Mouse (Mus musculus) embryonic stem cell, embryonic (primary cell): ENCODE data around the gene Rnf13.
"Not testable (repeated sequence)": the region's sequence is repeated elsewhere in the genome, so short reads cannot be mapped to it uniquely, and the experiment has no call there.

Experiments
- CTCF ChIA-PET, 4 experiments: fragments of 300-600 bp in 2 of 4; fragments of 350-600 bp in 2 of 4; sonication (Branson Sonifier 250); formaldehyde crosslinking; loops; one replicate each; lab custom pipeline; 2022; ENCODE audit warnings: inconsistent platforms in 2 of 4; lab: Charles Lee
- POLR2A ChIA-PET, 4 experiments: fragments of 300-600 bp in 2 of 4; fragments of 350-600 bp in 2 of 4; sonication (Branson Sonifier 250); formaldehyde crosslinking; loops; one replicate each; lab custom pipeline; 2022; ENCODE audit warnings: antibody characterized with exemption in 4 of 4, inconsistent platforms in 1 of 4; lab: Charles Lee

The Rnf13 gene

DNA sequence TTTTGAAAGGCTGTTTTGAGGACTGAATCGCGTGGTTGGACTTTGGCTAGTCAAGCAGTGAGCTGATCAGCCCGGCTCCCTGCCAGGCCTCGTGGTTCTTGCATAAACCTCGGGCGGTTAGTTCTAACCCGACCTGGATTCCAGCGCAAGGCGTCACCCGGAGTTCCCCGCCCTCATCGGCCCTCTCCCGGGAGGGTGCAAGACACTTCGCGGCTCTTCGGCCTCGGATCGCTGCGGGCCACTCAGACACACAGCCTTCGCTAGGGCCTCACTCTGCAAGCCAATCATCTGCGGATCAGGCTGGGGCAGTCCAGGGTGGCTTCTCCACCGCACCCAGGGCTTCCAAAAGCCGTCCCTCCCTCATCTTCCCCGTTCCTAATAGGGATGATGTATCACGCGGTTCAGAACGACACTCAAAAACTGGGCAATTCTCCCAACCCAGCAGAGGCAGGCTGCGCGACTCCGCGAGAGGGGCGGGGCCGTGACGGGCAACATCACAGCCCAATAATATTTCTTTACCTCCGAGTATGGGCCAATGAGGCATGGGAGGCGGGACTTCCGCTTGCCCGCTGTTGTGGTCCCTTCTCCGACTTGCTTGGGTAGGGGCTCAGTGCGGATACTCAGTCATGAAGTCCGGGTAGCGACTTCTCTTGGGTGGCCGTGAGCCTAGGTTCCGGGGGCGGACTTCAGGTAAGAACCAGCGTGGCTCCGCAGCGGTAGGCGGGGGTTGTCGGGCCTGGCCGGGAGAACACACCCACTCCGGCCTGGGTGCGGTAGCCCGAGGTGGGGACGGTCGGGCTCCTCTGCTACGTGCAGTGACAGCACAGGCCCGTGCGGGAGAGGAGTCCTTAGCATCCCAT lies at the start of gene Rnf13:
Gene Rnf13 (plus strand): TSS at position 552 of the 860 bp plus-strand sequence.
- CTCF ChIA-PET = no interaction called here
- POLR2A ChIA-PET = interaction anchor here in 2 of 4 experiments (0.8 to 1.2 kb wide), 4 partner anchors 10 to 180 kb away, joined by 3 to 7 read pairs (median 3); no protein-coding TSS in a partner anchor

DNA sequence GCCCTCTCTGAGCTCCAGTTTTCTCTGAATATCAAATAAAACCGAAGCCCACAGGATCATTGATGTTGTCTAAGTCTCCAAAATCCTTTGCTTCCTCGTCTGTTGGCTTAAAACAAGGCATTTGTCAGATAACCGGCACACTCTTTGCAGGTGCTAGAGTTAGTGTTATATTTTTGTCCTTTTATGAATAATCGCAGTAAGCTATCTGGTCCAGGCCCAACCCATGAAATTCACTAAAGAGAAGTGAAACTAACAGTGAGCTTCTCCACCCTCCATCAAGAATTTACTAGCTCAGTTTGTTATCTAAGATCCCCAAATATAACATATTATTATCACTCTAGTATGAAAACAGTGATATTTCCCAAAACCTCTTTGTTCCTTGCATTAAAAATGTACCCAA lies 44.1 kb upstream of the Rnf13 start:
- ChIA-PET POLR2A (no interaction called here), CTCF (interaction anchor here in 2 of 4 experiments (1.1 to 1.2 kb wide), 2 partner anchors 25 kb away, joined by 3 to 4 read pairs; no protein-coding TSS in a partner anchor)

DNA sequence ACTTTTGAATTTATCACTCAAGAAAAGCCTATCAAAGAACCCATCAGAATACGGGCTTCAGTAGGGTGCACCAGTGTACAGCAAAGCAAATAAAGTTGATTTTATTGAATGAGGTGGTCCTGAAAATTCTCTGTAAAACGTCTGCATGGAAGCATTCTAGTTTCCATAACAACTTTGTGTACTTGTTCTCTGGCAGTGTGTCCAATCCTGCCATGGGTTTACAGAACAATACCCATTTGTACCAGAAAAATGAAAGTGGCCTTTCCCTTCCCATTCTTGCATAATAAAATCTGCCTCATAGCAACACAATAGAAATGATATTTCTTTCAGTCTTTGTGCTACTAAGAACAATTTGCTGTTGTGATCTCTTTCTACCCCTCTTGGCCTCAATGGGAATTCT lies 43.1 kb upstream of the Rnf13 start, which contains the start of gene Ankub1:
Gene Ankub1 (minus strand): TSS at position 81 of the 400 bp plus-strand sequence.
- POLR2A ChIA-PET = no interaction called here
- CTCF ChIA-PET = no interaction called here

DNA sequence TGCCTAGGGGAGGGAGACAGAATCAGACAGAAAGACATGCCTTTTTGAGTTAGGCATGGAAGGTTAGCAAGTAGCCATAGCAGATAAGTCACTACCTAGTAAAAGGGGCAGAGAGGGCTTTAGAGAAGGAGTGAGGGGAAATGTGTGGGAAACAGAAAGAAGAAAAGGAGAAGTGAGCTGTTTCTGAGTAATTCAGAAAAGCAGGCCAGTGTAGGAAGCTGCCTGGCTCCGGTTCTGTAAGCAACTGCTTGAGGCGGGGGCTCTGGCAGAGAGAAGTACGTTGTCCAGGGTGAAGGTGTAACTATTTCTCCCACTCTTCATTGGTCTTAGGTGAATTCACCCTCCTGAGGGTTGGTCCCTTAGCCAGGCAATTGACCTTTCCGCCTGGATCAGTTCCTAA lies 39.6 kb upstream of the Rnf13 start:
- CTCF ChIA-PET = no interaction called here
- POLR2A ChIA-PET = no interaction called here

DNA sequence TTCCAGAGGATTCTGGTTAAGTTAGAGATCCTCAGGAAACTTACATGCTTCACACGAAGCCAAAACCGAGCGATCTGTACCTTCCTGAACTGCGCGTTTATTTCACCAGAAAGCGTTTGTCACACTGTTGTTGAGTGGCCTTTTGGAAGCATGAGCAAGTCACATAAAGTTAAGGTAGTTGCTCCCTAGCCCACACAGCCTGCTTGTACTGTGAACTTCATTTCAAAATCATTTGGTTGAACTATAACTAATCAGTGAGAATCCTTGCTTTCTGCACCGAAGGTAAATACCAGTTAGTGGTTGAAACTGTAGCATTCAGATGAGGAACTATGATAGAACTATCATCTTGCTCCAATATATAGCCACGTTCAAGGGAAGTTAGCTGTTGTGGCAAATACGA lies 39.1 kb upstream of the Rnf13 start:
- CTCF ChIA-PET = no interaction called here
- POLR2A ChIA-PET = no interaction called here

DNA sequence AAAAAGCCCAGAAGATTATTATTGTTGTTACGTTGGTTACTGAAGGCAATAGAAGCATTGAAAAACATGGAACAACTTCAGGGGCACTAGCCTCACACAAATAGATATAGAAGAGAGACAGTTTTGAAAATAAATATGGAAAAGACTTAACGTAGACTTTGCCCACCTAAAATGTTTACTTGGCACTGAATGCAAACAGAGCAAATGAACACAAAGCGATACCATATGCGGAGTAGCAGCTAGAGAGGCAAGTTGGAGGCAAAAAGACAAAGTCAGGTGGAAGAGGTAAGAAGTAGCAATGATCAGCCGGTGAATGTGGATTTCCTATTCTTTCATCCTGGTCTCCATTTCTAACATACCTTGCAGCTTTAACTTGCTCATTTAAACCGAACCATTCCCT lies 21.7 kb upstream of the Rnf13 start:
- ChIA-PET CTCF (no interaction called here), POLR2A (no interaction called here)

DNA sequence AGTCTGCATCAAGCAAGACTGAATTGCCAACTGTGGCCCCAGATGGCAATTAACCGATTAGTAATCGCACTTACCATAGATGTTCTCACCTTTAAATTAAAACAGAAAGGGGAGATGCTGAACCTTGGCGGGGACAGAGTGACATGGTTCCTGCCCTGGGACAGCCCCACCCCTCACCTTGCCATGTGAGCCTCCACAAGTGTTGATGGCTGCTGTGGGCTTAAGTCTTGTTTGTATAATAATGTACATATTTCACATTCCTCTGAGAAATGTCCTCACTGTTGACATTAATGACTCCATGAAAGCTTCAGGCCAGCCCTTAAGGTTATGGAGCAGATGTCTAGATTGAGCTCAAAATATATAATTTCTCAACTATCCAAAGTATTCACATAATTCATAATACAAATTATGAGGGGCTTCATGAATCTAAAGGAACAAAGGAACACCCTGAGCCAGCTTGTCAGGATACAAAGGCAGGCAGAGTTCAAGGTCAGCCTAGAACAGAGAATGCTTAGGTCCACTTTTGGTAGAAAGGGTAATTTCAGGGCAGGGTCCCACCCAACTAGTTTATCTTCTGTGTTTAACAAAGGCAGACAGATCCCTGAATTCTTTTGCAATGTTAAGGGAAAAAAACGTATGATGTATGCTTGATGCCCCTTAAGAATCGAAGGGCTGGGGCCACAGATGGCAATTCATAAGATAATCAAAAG lies 3.5 kb upstream of the Rnf13 start:
- CTCF ChIA-PET = interaction anchor here in 1 of 4 experiments (0.7 kb wide), 1 partner anchor 171 kb away, joined by 4 read pairs; no protein-coding TSS in a partner anchor

DNA sequence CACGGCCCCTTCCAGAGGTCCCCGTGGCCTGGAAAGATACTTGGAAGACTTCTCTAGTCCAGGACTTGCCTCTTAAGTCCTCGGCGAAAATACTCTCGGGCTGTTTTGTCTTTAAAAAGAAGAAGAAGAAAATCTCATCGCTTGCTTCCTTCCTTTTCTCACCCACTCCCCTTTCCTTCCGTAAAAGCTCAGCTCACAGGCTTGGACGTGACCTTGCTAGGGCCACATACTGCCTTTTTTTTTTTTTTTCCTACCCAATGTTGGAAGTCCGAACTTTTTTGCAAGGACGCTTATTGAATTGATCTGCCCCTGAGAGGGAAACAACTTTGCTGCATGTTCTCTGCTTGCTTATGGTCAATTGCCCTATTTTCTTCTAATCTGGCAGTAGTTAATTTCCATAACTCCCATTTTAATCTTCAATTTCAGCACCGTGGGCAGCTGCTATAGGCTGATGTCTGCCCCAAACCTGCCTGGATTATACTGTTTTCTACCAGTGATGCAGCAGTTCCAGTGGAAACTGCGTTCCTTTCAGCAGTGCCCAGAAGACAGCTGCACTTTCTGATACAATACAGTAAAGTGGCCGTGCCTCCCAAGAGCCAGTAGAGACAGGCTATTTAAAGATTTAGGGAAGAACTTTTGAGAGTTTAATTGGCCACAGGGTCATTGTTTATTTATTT lies 695 bp downstream of the Rnf13 start:
- POLR2A ChIA-PET = interaction anchor here in 2 of 4 experiments (0.6 to 0.7 kb wide), 2 partner anchors 162 to 698 kb away, joined by 3 to 4 read pairs; no protein-coding TSS in a partner anchor
- CTCF ChIA-PET = interaction anchor here in 1 of 4 experiments (0.8 kb wide), 1 partner anchor 1102 kb away, joined by 6 read pairs; no protein-coding TSS in a partner anchor

More for the DNA sequence above, 3.5 kb upstream of the Rnf13 start:
- POLR2A ChIA-PET = interaction anchor here (0.6 to 1.4 kb wide), 4 partner anchors 29 to 449 kb away, joined by 3 to 10 read pairs (median 6); no protein-coding TSS in a partner anchor

DNA sequence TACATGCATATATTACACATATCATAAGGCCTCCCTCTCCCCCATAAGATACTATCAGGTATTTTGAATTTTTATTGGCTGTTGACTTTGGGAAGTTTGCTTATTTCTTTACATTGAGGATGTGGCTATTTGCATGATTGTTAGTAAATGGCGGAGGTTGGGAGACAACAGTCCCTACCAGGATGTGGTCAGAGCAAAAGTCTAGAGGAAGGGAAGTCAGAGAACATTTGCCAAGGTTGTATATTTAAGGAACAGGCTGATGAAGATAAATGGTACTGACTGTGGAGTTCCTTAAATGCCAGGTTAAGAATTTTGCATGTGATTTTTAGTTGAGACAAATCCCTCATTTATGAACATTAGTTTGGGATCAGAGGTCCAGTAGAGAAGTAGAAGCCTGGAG lies 4.0 kb downstream of the Rnf13 start:
- POLR2A ChIA-PET = no interaction called here
- CTCF ChIA-PET = no interaction called here

DNA sequence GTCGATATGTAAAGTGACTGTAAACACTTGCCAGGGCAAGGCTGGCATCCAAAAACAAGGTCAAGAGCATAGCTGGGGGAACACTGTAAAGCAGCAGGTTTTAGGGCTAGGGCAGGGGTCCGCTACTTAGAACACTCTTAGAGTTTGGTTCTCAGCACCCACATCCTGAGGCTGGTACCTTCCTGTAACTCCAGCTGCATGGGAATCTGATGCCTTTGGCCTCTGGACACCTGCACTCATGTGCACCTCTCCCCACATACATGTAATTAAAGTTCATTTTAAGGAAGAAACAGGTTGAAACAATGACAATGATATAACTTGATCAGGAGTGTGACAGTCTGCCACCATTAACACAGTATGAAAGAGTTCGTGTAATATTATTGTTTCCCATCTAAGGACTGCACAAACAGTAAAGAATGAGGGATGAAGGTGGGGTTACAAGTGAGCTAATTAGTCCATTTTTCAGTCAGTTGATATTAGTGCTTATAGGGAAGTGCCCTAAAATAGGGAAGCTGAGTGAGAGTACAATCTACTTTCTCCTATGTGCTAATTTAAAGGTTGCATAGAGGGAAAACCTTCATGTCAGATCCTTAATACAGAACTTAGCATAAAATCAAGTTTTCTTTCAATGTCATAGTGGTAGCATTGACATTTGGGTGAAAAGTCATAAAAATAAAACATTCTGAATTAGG lies 12.9 kb downstream of the Rnf13 start:
- ChIA-PET POLR2A (no interaction called here), CTCF (no interaction called here)

DNA sequence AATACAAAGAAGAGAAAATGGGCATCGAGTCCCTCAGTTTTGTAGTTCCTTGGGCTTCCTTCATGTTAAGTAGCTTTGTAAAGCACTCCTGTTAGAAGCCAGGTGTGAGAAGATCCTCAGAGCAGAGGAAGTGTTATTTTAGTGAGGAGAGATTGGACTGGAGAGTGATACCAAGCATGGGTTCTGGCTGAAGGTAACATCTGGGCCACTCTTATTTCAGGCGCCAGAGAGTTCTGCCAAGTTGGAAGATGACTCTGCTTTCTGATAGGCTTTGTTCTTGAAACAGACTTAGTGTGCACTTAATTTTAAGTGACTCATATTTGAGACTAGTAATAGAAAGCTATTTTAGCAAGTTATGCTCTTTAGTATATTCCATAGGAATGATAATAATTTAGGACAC lies 41.1 kb downstream of the Rnf13 start:
- POLR2A ChIA-PET = interaction anchor here in 1 of 4 experiments (1.2 kb wide), 1 partner anchor 12 kb away, joined by 3 read pairs; no protein-coding TSS in a partner anchor
- CTCF ChIA-PET = interaction anchor here in 1 of 4 experiments (1.0 kb wide), 1 partner anchor 110 kb away, joined by 3 read pairs; no protein-coding TSS in a partner anchor

DNA sequence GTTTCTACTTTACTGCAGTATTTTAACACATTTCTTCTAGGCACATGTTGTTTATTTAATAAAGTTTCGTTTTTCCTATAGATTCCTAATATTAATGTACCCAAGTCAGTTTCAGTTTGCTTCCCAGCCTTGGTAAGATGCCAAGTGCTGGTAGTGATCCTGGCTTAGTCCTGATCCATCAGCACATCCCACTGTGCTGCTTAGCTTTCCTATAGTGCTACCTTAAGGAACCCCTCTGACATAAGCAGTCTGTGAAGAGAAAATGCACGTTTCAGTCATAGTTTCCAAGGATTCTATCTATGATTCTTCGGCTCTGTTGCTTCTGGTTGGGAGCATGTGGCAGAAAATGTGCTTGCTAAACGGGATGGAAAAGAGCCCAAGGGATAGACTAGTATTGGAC lies 52.6 kb downstream of the Rnf13 start:
- POLR2A ChIA-PET = interaction anchor here in 1 of 4 experiments (0.6 kb wide), 1 partner anchor 23 kb away, joined by 4 read pairs; no protein-coding TSS in a partner anchor
- CTCF ChIA-PET = interaction anchor here in 1 of 4 experiments (1.0 kb wide), 1 partner anchor 121 kb away, joined by 4 read pairs; no protein-coding TSS in a partner anchor

DNA sequence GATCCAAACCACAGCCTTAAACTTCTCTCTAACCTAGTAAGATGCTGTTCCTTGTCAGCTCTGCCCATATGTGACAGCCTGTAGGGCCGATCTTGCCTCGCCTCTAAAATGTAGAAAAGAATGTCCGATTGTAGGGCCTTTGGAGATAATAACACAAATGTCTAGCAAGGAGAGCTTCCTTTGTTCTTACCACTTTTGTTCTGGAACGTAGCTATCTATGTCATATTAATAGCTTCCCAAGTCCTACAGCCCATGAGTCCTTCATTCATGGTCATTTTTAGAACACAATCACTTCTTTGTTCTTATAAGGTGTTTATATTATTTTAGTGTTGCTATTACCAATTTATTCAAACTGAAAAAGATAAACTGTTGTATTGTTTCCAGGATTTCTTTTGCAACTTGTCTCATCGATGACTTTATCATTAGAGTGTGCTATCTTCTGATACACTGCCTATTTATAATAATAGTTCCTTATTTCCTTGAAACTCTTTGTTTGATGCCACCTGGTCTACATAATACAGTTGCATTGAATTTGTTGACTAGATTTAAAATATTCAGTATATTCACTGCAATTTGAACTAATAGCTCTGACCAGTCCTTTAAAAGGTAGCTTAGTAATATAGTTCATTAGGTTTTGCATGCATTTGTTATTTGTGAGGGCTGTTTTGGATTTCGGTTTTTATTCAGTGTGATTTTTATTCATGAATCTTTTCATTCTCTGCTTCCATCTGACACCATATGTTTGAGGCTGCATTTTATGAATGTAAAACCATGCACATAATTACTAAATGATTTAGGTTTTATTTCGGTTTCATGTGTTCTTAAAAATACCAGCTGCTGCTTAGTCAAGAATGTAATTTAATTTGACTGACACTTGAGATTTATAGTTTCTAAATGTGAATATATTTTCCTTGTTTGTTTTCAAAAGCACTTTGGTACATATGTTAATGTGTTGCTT lies 53.4 kb downstream of the Rnf13 start:
- POLR2A ChIA-PET = interaction anchor here in 1 of 4 experiments (0.6 to 1.2 kb wide), 2 partner anchors 13 to 23 kb away, joined by 3 to 4 read pairs; no protein-coding TSS in a partner anchor
- CTCF ChIA-PET = interaction anchor here in 1 of 4 experiments (1.0 kb wide), 1 partner anchor 122 kb away, joined by 4 read pairs; no protein-coding TSS in a partner anchor

DNA sequence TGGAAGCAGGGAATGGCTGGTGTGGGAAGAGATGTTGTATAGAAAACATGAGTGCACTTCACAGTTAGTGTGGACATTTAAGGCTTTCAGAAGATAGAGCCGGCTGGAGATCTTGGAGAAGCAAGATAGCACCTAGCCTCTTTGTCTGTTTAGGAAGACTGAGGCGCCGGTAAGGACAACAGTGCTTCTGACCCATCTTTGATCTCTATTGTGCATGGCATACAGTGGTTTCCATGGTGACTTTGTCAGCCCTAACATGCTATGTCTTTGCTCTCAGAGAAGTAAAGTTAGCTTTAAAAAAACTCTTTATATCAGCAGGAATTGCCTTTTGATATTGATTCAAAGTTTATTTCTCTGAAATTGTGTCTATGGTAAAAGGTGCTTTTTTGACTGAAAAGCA lies 55.2 kb downstream of the Rnf13 start:
- CTCF ChIA-PET = no interaction called here
- POLR2A ChIA-PET = no interaction called here

DNA sequence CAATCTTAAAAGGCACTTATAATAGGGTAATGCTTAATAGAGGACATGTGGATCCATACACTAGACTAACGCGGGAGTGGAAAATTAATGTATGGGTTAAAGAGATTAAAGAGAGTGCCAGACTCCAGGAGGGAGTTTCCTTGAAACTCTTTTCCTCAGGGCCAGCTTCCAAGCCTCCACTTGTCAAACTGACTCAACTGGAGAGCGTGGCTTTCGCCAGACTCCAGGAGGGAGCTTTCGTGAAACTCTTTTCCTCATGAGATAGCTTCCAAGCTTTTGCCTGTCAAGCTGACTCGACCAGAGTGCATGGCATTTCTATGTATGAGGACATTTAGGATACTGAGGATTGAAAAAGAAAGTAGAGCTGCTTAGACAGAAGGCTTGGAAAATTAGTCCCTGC lies 59.2 kb downstream of the Rnf13 start:
- POLR2A ChIA-PET, CTCF ChIA-PET: not testable (repeated sequence)

DNA sequence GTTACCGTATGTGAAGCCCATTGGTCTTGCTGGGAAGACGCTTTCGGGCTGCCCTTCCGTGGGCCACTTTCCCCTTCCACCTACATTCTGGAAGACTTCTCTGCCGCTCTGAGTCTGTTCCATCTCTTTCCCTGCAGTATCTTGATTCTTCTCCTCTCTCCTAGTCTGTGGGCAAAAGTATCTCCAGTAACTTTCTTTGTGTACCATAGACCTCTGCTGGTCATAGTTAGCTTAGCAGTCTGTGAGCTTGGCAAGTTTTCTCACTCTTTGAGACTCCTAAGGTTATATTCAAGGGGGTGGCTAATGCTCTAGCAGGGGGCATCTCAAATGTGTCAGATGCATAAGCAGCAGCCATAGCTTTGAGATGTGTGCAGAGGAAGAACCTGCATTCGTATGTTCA lies 79.6 kb downstream of the Rnf13 start:
- ChIA-PET CTCF (interaction anchor here (0.6 to 2.0 kb wide), 10 partner anchors 35 to 548 kb away, joined by 3 to 17 read pairs (median 5); no protein-coding TSS in a partner anchor), POLR2A (interaction anchor here in 3 of 4 experiments (0.7 to 1.3 kb wide), 4 partner anchors 10 to 633 kb away, joined by 3 to 7 read pairs (median 4); partner anchors contain the start of gene Wwtr1 (in 1 of the 3))

DNA sequence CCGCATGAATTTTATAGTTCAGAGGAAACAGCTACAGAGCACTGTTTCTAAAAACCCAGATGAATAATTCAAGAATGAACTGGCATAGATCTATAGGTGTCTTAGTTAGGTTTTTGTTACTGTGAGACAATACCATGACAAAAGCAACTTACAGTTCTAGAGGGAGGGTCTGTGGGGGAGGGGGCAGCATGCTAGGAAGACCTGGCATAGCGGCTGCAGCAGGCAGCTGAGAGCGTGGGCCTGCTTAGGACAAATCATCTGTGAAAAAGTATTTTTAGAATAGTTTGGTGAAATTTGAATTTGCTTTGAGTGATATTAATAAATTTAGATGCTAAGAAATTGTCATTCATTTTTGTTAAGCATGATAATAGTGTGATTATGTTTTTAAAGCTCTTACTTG lies 90.0 kb downstream of the Rnf13 start:
- POLR2A ChIA-PET = interaction anchor here in 1 of 4 experiments (1.3 to 1.4 kb wide), 2 partner anchors 11 to 21 kb away, joined by 4 to 5 read pairs; no protein-coding TSS in a partner anchor

More for the DNA sequence above, 90.0 kb downstream of the Rnf13 start:
- CTCF ChIA-PET = no interaction called here
